Mouse (Mus musculus) forebrain, embryonic 14.5 days (tissue): ENCODE data around the gene Olfr497. TPM values are rescaled to one million over a fixed set of nuclear protein-coding genes. Genes with fewer than 3 reads are reported as not detected.

ENCODE experiments used
- ATAC-seq: fragments of 200-750 bp; cut with Nextera tagmentation; 2 replicates; pipeline ENCODE4 v1.8.0; 2017; ENCODE audit warnings: mild to moderate bottlenecking, moderate library complexity
- DNase-seq: peaks from one replicate; pipeline ENCODE4 v3.0.0-alpha.2; 2015; ENCODE audit warnings: low spot score
- H3K27ac ChIP-seq: fragments of 300-500 bp; sonication (generic); 2 replicates; pipeline ENCODE4 v1.5.1; 2014; ENCODE audit warnings: low read depth, mild to moderate bottlenecking, control low read depth, low read length, moderate library complexity
- H3K27me3 ChIP-seq: fragments of 300-500 bp; sonication (generic); replicated peaks from 2 replicates; pipeline ENCODE4 v1.6.1; 2014; ENCODE audit warnings: low read length, control low read depth, mixed read lengths; ENCODE audit not compliant: control insufficient read depth, insufficient read depth
- H3K36me3 ChIP-seq: fragments of 300-500 bp; sonication (generic); 2 replicates; pipeline ENCODE4 v1.6.1; 2014; ENCODE audit warnings: low read length, control low read depth; ENCODE audit not compliant: control insufficient read depth, insufficient read depth
- H3K4me1 ChIP-seq: fragments of 300-500 bp; sonication (generic); 2 replicates; pipeline ENCODE4 v1.6.1; 2014; ENCODE audit warnings: antibody characterized with exemption, low read length, control low read depth; ENCODE audit not compliant: control insufficient read depth, insufficient read depth
- H3K4me2 ChIP-seq: fragments of 300-500 bp; sonication (generic); 2 replicates; pipeline ENCODE4 v1.6.1; 2014; ENCODE audit warnings: mild to moderate bottlenecking, control low read depth, low read length
- H3K4me3 ChIP-seq: fragments of 300-500 bp; sonication (generic); 2 replicates; pipeline ENCODE4 v1.5.1; 2014; ENCODE audit warnings: low read depth, low read length, control low read depth
- H3K9ac ChIP-seq: fragments of 300-500 bp; sonication (generic); 2 replicates; pipeline ENCODE4 v1.6.1; 2014; ENCODE audit warnings: mild to moderate bottlenecking, low read length, control low read depth, moderate library complexity
- H3K9me3 ChIP-seq: fragments of 300-500 bp; sonication (generic); replicated peaks from 2 replicates; pipeline ENCODE4 v1.6.1; 2016; ENCODE audit warnings: low read length, control low read depth, mixed read lengths; ENCODE audit not compliant: control insufficient read depth
- WGBS: fragments of 180-500 bp; shearing (Covaris S2); extraction: QIAGEN DNeasy Blood & Tissue Kit; methylation state at CpG from one replicate; pipeline ENCODE4 v1.1.7; 2014; 5-methylcytosine and 5-hydroxymethylcytosine counted together
- polyA plus RNA-seq: library from polyadenylated mRNA; unstranded; fragments of >200 nt; fragmentation: Nextera tagmentation; extraction: Ambion mirVana; gene quantifications from 2 replicates; pipeline ENCODE4 v1.2.1, GENCODE M21; 2014

Olfr497 gene
- not detected in 2 replicates for polyA plus RNA-seq

- WGBS, result 80% methylated on average over 2 of the region's 2 CpGs
- no peaks in the 10 kb centered on the region for H3K4me1 ChIP-seq
- no peaks in the 10 kb centered on the region for H3K9me3 ChIP-seq
- no peak for ATAC-seq
- no peak within 1 kb of the TSS for H3K4me3 ChIP-seq
- H3K27ac ChIP-seq, result no peak within 1 kb of the TSS
- DNase-seq, result no peak
- H3K36me3 ChIP-seq, result no peaks in the 10 kb centered on the region
- no peaks in the 10 kb centered on the region for H3K27me3 ChIP-seq
- H3K9ac ChIP-seq, result no peak within 1 kb of the TSS
- H3K4me2 ChIP-seq, result no peak within 1 kb of the TSS
These were observed at the start of gene Olfr497 for GRCm38 (mm10) chr7:108420121-108420520. Olfr497 (plus strand) TSS chr7:108420421.

GRCm38 (mm10) chr7:108392867-108393266, 27.4 kb upstream of the Olfr497 start, which contains the start of gene Olfr495:
Olfr495 (plus strand) TSS chr7:108393167.
- no peaks in the 10 kb centered on the region for H3K36me3 ChIP-seq
- ATAC-seq (no peak), DNase-seq (no peak)
- no peak within 1 kb of the TSS for H3K27ac ChIP-seq
- no peak within 1 kb of the TSS for H3K4me2 ChIP-seq
- H3K27me3 ChIP-seq, result no peaks in the 10 kb centered on the region
- H3K9me3 ChIP-seq, result no peaks in the 10 kb centered on the region
- H3K4me1 ChIP-seq, result no peaks in the 10 kb centered on the region
- 66% methylated on average over 1 of the region's 1 CpGs for whole genome bisulfite sequencing
- no peak within 1 kb of the TSS for H3K9ac ChIP-seq
- no peak within 1 kb of the TSS for H3K4me3 ChIP-seq

DNA sequence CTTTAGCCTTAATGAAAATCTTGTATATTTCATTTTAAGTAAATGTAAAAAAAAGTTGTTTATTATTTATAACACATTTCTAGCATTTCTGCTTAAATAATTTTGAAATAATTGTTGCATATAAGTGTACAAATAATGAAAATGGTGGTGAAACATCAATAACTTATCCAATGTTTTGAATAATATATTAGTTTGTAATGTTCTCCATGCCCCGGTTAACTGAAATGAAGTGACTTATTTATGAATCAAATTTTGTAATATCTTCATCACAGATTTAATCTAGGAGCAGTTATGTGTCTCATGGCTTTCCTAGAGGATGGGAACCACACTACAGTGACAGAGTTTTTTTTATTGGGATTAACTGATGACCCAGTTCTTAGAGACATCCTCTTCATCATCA, 44.8 kb downstream of the Olfr497 start, which contains the start of gene Olfr498:
Gene Olfr498, plus strand, starts transcription at position 301 of the 400 bp plus-strand sequence.
- Histone ChIP-seq H3K36me3 (no peaks in the 10 kb centered on the region), H3K4me2 (no peak within 1 kb of the TSS), H3K9ac (no peak within 1 kb of the TSS), H3K4me1 (no peaks in the 10 kb centered on the region), H3K27me3 (no peaks in the 10 kb centered on the region), H3K9me3 (no peaks in the 10 kb centered on the region), H3K4me3 (no peak within 1 kb of the TSS), H3K27ac (no peak within 1 kb of the TSS)
- ATAC-seq, result no peak
- no peak for DNase-seq
- 96% methylated on average over 1 of the region's 1 CpGs for WGBS

Other genes with a start within 250 kb of the Olfr497 start
- not detected in 2 replicates for gene Olfr486, start 247.7 kb upstream of the Olfr497 start, polyA plus RNA-seq
- gene Olfr487, start 205.8 kb upstream of the Olfr497 start, polyA plus RNA-seq, result not detected in 2 replicates
- not detected in 2 replicates for gene Olfr488, start 162.1 kb upstream of the Olfr497 start, polyA plus RNA-seq
- not detected in 2 replicates for gene Olfr490, start 131.5 kb upstream of the Olfr497 start, polyA plus RNA-seq
- not detected in 2 replicates for gene Olfr491, start 107.0 kb upstream of the Olfr497 start, polyA plus RNA-seq
- gene Olfr492, start 96.7 kb upstream of the Olfr497 start, polyA plus RNA-seq, result not detected in 2 replicates
- gene Olfr493, start 73.4 kb upstream of the Olfr497 start, polyA plus RNA-seq, result not detected in 2 replicates
- not detected in 2 replicates for gene Olfr494, start 55.1 kb upstream of the Olfr497 start, polyA plus RNA-seq
- not detected in 2 replicates for gene Olfr495, start 27.3 kb upstream of the Olfr497 start, polyA plus RNA-seq
- not detected in 2 replicates for gene Olfr498, start 44.9 kb downstream of the Olfr497 start, polyA plus RNA-seq
- not detected in 2 replicates for gene Olfr502, start 104.6 kb downstream of the Olfr497 start, polyA plus RNA-seq
- gene Olfr503, start 124.1 kb downstream of the Olfr497 start, polyA plus RNA-seq, result not detected in 2 replicates
- gene Olfr504, start 145.4 kb downstream of the Olfr497 start, polyA plus RNA-seq, result not detected in 2 replicates
- gene Olfr506, start 190.4 kb downstream of the Olfr497 start, polyA plus RNA-seq, result not detected in 2 replicates
- gene Olfr507, start 201.4 kb downstream of the Olfr497 start, polyA plus RNA-seq, result not detected in 2 replicates
- not detected in 2 replicates for gene Olfr508, start 209.6 kb downstream of the Olfr497 start, polyA plus RNA-seq
- gene Olfr509, start 231.5 kb downstream of the Olfr497 start, polyA plus RNA-seq, result not detected in 2 replicates
- not detected in 2 replicates for gene Olfr510, start 246.0 kb downstream of the Olfr497 start, polyA plus RNA-seq